Mouse (Mus musculus) liver, embryonic 14.5 days (tissue): Measurements from ENCODE around the gene Izumo1.

Experiments used
- CTCF ChIP-seq: IDR thresholded peaks from 2 replicates; pipeline ENCODE4 v1.5.1; 2016; ENCODE audit warnings: antibody characterized with exemption, low read depth, control low read depth
- EP300 ChIP-seq: IDR thresholded peaks from 2 replicates; pipeline ENCODE4 v1.6.1; 2016; ENCODE audit warnings: antibody characterized with exemption, low read depth

DNA sequence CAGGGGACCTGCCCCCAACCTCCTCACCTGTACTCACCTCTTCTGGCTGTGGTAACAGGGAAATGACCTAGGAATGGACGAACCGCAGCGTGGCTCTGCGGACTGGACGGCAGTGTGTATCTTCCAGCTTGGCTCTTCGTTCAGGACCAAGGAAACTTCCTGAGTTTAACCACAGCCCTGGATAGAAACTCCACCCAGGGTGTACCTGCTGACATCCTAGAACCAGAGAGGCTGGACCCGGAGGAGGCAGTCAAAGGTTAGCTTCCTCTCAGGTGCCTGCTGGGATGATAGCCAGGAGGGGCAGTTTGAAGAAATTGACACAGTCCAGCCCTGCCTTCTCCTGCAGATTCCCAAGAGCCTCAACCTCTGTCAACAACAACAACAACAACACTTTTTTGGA lies 44.5 kb downstream of the Izumo1 start, which contains the start of gene Fut2:
- TF ChIP-seq CTCF (no peak), EP300 (no peak)
